Mouse (Mus musculus) spleen, postnatal 36 days (tissue): ENCODE results near the gene Gga3.
"Not testable (repeated sequence)": the region's sequence is repeated elsewhere in the genome, so short reads cannot be mapped to it uniquely, and the experiment has no call there.

ENCODE experiments used
- DNase-seq, 2 experiments: peaks; one replicate each; pipeline ENCODE4 v3.0.0; 2022; ENCODE audit warnings: low spot score in 2 of 2, mixed read lengths in 1 of 2

The Gga3 gene

DNA sequence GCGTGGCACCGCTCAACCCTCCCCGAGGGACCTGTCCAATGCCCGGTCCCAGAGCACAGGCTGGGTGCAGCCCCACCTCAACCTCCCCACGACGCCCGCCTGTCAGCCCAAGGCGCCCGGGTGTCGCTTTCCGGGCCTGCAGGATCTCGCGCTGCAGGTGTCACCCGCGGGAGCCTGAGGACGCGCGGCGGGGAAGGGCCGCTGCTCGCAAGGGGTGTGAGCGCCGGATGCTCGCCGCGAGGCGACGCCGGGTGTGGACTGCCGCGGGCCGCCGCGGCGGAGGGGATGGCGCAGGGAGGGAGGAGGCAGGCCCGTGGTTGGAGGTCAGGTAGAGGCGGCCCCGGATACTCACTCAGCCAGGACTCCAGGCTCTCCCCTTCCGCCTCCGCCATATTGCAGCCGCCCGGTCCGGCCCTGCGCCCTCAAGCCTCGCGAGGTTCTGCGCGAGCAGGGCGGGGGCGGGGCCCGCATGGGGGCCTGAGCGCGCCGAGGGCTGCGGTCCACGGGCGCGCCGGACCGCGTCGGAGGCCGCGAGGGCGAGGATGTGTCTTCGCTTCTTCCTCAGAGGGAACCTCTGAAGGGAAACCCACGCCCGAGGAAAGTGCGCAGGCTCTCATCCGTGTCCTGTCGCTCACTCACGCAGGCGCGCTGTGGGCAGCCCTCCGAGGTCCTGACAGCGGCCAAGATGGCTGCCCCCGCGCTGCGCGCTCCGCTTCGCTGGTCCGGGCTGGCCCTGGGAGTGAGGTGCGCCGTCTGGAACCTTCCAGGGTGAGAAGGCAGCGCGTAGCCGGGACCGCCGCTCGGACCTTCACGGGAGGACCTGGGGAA lies at the start of gene Gga3, which contains the start of gene Mrps7:
Gene Gga3, minus strand, starts transcription at position 576 of the 828 bp plus-strand sequence.
Gene Mrps7, plus strand, starts transcription at position 450 of the 828 bp plus-strand sequence.
- peak; percentile 93 for DNase-seq

DNA sequence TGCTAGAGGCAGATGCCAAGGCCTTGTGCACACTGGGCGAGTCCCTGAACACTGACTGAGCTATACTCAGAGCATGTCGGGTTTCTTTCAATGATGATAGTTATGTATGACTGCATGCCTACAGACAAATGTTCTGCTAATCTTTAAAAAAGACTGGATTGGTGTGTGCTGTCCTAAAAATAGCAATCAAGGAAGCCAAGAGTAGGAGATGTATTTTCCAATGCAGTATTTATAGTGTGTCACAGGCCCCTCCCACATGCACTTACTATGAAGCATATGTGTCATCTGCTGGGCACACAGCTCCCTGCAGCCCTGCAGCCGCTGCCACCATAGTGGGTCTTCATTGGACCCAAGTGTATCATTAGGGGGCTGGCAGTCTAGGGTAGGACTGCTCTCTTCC lies 49.3 kb upstream of the Gga3 start:
- DNase-seq = no peak

DNA sequence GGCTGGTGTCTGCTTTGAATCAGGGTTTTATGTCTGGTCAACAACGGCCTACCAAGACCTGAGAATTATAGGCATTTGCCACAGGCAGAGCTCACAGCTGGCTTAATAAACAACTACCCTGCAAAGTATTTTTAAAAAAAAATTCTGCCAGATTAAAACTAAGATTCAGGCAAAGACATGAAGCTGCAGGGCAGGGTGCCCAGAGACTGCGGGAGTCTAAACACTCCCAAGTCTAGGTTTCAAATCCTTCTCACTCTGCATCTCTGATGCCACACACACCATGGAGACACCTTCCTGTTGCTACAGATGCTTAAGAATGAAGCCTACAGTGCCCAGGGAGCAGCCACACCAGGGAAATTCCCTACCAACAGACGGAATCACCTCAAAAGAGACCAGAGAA lies 47.8 kb upstream of the Gga3 start:
- no peak for DNase-seq

DNA sequence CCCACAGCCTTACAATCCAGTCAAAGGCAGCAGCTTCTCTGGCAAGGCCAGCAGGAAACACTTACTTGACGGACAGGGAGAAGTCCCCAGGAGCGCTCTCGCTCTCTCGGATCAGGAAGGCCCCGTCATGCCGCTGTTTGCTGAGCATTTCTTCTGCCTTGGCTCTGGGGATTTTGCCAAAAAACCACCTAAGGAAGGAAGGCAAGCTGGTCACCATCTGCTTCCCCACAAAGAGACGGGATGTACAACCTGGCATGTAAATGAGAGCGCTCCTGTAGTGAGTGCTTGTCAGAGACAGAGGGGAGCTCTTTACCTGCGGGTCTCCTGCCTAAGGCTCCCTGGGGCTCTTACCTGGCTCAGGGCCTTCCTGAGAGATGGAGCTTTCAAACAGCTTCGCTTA lies 45.9 kb upstream of the Gga3 start:
- DNase-seq = no peak

DNA sequence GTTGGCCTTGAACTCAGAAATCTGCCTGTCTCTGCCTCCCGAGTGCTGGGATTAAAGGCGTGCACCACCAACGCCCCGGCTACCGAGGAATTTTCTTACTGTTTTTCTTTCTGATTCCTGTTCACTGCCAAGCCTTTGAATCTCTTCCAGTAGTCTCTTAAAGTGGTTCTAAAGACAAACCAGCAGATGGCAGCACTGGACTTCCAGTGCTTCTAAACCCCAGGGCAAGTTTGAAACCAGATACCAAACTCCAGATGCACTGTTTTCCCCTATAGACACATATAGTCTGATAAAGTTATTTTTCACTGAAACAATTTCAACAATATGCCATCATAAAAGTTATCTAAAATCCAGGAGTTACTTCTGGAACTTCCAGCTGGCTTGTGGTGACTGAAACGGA lies 43.6 kb upstream of the Gga3 start:
- DNase-seq = peak; percentile 57 to 72

DNA sequence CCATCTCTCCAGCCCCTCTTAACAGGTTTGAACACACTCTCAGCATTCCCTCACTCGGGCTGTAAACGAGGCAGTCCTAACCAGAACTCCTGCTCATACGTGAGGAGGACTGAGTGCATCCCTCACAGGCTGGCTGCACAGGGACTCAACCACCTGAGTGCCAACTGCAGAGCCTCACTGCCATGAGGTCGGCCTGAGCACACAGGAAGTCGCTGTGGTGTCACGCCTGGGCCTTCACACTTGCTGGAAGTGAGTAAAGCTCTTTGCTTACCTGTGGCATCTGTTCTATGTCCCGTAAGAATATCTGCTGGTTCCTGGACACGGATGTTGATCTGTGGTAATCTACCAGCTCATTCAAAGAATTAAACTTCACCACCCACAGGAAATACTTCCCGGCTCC lies 42.6 kb upstream of the Gga3 start:
- DNase-seq = peak; percentile 62 to 67

DNA sequence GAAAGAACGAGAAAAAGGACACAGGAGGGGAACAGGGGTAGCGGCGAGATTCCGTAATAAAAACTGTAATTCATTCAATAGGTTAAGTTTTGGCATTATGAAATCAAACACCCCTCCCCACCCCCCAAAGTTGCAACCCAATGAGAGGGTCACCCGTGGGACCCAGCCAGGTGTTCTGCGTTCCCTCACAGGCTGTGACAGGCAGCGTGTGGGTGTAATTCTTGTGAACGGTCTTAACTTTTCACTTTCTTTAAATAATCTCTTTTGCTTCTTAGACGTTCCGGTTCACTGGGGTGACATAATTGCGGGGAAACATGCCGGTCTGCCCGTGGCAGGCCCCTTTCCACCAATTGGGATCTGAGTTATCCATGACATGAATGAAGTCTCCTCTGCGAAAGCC lies 41.6 kb upstream of the Gga3 start:
- DNase-seq = not testable (repeated sequence)

DNA sequence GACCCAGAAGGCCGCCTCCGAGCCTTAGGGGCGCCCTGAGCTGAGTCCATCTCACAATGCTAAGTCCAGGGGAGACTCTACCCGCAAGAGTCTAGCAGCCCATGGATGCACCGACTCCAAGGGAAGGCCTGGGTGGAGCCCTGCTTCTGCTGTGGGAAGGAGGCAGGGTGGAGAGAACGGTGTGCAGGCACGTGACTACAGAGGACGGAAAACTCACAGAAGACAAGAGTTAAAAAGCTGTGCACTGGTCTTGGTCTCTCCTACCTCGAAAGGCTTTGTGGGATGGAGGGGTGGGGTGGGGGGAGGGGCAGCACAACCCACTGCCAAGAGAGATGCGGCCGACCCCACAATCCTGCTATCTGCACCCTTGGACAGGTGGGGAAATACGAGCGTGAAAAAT lies 40.5 kb upstream of the Gga3 start:
- DNase-seq = no peak

DNA sequence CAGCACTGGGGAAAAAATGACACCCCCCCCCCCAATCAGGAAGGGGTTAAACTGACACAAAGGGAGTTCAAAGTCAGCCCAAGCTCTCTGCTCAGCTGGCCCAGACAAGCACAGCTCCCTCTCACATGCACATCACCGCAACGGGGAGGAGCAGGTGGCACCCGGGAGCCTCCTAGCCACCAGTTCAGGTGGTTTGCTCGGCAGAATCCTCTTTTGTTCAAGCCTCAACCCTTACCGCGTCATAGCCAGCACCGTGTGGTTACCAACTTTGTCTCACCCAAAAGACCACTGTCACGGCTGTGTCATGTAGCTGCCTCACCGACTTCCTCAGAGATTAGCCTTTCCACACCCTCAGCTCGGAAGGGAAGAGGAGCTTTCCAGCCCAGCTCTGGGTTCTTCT lies 39.4 kb upstream of the Gga3 start:
- DNase-seq = no peak

DNA sequence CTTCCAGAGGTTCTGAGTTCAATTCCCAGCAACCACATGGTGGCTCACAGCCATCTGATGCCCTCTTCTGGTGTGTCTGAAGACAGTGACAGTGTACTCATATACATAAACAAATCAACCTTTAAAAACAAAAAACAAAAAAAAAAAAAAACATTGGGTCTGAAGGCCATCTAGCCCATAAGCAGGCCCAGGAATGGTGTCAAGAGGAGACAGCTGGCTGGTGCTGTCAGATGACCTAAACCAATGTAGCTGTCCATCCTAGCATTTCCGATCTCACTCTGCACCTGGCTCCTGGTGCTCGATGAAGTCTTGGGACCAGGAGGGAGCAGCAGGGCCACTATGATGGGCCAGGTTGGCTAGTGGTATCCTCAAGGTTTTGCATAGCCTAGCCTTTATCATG lies 38.9 kb upstream of the Gga3 start:
- no peak for DNase-seq

DNA sequence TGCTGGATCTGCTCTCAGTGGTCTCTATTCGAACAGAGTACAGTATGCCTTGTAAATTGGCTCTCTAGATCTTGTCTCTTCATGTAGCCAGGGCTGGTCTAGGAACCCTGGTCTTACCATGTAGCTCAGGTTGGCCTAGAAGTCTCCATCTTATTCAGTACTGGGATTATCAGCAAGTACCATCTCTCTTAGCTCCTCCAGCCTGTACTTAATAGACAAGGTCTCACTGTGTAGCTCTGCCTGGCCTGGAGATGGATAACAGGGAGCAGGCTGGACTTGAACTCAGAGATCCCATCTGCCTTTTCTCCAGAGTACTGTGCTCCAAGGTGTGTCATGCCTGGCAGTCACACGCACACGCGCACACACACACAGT lies 37.8 kb upstream of the Gga3 start:
- DNase-seq = no peak

DNA sequence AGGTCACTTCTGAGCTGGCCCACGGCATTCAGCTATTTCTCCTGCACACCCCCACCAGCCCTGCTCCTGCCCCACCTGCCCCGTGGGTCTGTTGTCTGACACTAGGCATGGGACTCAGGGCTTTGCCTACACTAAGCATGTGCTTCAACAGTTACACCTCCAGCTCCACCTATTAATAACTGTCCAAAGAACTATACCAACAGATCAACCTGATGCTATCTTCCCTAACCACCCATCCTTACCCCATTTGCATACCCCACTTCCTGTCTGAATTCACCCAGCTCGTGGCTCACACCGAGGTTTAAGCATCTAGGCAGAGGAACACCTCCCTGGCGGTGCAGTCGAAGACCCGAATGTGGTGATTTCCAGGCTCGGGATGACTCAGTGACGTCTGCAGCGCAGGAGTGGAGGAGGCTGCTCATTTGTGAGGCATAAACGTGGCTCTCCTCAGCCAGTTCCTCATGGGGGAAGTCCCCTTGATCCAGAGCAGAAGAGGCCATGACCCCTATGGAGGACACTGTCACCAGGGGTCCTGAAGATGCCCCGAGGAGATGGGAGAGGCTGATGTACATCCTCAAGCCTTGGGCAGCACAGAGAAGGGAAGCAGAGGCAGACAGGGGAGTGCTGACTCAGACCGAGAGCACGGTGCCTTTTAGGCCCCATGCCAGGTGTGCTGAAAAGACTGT lies 37.3 kb upstream of the Gga3 start:
- peak; percentile 90 to 91 for DNase-seq

DNA sequence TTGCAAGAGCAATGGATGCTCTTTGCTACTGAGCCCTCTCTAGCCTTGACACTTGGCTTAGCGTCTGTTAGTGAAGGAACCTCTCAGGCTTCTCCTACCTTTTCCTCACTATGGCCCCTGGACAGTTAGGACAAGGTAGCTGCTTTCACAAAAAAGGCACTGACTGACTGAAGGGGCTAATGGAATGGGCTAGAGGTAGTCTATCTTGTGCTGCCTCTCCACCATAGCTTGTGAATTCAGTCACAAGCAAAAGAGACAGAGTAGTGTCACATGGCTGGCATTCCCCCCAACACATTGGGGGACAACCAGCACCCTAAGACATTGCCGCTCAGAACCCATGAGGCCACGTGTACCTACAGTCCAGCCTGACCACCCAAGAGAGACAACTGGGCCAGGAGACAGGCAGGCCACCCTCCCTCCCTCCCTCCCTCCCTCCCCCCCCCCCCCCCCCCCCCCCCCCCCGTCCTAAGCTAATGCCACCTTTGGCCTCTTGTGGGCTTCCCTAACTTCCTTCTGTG lies 36.5 kb upstream of the Gga3 start:
- no peak for DNase-seq

DNA sequence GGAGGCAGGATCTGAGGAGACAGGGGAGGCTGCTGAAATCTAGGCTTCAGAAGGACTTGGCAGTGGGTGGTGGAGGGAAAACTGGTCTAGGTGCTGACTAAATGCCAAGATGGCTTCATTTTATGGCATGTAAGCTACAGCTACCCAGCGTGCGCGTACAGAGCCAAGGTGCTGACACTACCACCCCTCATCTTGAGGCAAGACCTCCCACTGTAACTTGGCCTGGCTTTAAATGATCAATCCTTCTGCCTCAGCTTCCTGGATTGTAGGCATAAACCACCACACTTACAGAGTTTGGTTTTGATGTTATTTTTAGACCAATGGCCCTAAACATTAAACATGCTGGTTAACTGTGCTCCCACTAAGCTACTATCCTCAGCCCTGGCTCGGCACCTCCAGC lies 35.7 kb upstream of the Gga3 start:
- DNase-seq = no peak

DNA sequence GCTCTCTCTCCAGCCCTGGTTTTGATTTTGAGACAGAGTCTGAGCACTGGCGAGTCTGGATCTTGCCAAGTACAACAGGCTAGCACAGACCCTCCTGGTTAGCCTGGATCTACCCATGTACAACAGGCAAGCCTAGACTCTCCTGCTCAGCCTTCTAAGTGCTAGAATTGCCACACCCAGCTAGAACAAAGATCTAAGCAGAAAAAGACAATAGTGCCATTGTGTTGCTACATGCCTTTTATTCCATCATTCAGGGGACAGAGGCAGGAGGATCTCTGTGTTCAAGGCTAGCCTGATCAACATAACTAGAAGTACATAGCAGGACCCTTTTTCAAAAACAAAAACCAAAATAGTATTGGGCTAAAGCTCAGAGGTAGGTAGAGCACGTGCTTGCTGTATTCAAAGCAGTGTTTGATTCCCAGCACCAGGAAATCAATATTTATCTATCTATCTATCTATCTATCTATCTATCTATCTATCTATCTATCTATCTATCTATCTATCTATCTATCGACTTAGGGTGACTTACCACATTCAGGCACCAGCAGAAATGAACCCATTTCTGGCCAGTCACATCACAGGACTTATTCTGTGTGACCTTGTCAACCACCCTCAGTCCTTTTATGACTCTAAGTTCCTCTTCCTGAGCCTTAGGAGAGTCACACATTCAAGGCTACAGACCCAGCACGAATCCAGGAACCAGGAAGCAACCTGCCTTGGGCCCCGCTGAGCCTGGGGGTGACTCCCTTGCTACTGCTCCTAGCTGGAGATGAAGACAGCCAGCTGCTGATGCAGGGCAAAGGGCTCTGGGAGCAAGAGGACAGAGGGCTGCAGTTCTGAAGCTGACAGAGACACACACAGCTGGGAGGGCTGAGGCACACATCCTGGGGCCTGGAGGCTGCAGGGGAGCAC lies 34.9 kb upstream of the Gga3 start:
- DNase-seq = peak in 1 of 2 experiments; percentile 34

DNA sequence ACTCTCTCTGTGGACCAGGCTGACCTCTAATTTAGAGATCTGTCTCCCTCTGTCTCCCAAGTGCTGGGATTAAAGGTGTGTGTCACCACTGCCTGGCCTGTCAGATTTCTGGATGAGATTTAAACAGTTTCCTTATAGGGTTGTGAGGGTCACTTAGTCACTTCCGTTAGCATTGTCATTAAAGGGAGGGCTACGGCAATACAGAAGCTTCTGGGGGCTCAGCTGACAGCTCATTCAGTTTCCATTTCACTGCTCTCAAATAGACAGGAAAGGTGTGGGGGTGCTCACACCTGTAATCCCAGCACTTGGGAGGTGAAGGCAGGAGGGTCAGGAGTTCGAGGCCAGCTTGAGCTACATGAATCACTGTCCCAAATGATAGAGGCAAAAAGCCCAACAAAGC lies 33.1 kb upstream of the Gga3 start:
- DNase-seq = no peak

DNA sequence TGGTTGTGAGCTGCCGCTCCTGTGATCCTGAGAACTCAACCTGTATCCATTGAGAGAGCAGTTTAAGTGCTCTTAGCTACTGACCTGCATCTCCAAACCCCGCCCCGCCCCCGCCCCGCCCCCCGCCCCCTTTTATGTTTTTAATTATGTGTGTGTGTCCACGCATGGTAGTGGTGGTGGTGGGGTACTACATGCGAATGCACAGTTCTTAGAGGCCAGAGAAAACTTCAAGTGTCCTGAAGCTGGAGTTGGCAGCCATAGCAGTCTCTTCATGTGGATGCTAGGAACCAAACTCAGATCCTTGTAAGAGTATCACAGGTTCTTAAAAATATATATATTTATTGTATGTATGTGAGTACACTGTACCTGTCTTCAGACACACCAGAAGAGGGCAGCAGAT lies 31.6 kb upstream of the Gga3 start:
- no peak for DNase-seq

DNA sequence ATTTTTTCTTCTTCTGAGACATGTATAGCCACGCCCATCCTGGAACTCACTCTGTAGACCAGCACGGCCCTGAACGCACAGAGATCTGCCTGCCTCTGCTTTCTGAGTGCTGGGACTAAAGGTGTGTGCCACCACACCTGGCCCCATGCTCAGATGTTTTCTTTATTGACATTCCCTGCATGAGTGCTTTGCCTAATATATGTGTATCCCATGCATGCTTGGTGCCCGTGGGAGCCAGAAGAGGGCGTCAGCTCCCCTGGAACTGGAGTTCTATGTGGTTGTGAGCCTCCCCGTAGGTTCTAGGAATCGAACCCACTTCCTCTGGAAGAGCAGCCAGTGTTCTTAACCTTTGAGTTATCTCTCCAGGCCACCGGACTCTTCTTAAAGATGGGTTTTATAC lies 31.2 kb upstream of the Gga3 start:
- no peak for DNase-seq

DNA sequence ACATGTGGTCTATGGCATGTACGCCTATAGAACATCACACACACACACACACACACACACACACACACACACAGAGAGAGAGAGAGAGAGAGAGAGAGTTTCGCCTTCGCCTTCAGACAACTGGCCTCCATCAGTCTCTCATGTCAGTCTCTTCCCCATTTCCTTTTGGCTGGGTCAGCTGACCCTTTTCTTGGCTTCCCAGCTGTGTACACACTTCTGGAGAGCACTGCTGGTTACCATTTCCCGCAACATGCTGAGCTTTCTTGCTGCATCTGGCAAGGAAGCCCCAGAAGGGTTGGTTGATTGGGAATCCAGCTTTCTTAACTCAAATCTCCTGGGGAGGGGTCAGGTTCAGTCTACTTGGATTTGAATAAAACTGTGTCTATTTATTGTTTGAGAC lies 30.3 kb upstream of the Gga3 start:
- DNase-seq = no peak

DNA sequence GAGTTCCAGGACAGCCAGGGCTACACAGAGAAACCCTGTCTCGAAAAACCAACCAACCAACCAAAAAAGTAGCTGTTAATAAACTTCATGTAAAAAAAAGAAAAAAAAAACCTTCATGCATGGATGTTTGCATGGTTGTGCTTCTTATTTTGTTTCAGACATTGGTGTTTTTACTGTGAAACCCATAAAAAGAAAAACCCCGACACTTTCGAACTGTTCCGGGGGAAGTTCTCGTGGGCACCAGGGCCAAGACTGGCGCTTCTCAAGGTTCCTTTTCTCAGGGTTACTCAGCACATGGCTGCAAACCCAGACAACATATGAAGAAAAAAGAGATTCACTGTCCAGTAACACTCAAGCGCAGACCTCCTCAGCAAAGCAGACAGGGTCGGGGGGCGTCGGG lies 29.0 kb upstream of the Gga3 start:
- DNase-seq = peak; percentile 76 to 79

DNA sequence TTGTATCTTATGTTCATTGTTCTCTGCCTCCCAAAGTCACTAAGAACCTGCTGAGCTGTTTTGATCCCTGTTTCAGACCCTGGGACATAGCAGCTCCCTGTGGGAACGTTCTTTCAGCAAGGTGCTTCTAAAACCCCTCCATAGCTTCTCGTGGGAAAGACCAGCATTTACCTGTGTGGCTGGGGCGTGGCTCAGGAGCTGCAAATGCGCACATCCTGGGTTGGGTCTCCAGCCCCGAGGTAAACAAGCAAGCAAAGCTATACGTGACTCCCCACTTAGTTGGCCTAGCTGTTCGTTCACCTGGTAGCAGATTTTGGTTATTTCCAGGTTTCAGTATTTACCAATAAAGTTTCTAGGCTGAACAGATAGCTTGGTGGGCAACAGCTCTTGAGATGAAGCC lies 28.4 kb upstream of the Gga3 start:
- DNase-seq = no peak

DNA sequence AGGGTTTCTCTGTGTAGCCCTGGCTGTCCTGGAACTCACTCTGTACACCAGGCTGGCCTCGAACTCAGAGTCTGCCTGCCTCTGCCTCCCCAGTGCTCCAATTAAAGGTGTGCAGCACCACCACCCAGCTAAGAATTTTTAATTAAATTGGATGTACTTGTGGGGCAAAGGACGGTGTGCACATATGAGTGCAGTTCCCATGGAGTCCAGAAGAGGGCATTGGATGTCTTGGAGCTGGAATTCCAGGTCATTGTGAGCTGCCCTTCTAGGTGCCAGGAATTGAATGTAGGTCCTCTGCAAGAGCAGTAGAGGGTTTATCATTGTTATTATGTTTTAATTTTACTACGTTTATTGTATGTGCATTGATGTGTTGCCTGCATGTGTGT lies 27.6 kb upstream of the Gga3 start:
- peak in 1 of 2 experiments; percentile 53 for DNase-seq
